Mouse (Mus musculus) lung, embryonic 15.5 days (tissue): ENCODE measurements around the gene Rimbp2. TPM values are rescaled to one million over a fixed set of nuclear protein-coding genes. Genes with fewer than 3 reads are reported as not detected.

Source experiments
- ATAC-seq: fragments of 200-750 bp; cut with Nextera tagmentation; 2 replicates; pipeline ENCODE4 v1.8.0; 2017; ENCODE audit warnings: moderate number of reproducible peaks, borderline replicate concordance; ENCODE audit not compliant: low FRiP score, low TSS enrichment; ENCODE audit errors: extremely low read depth
- H3K27ac ChIP-seq: fragments of 300-500 bp; sonication (generic); 2 replicates; pipeline ENCODE4 v1.5.1; 2015; ENCODE audit warnings: moderate library complexity, mild to moderate bottlenecking, inconsistent platforms
- H3K27me3 ChIP-seq: fragments of 300-500 bp; sonication (generic); 2 replicates; pipeline ENCODE4 v1.6.1; 2015; ENCODE audit warnings: inconsistent platforms
- H3K36me3 ChIP-seq: fragments of 300-500 bp; sonication (generic); 2 replicates; pipeline ENCODE4 v1.6.1; 2015; ENCODE audit warnings: inconsistent platforms
- H3K4me1 ChIP-seq: fragments of 300-500 bp; sonication (generic); 2 replicates; pipeline ENCODE4 v1.6.1; 2015; ENCODE audit warnings: inconsistent platforms
- H3K4me2 ChIP-seq: fragments of 300-500 bp; sonication (generic); 2 replicates; pipeline ENCODE4 v1.6.1; 2015; ENCODE audit warnings: inconsistent platforms, mild to moderate bottlenecking, moderate library complexity
- H3K4me3 ChIP-seq: fragments of 300-500 bp; sonication (generic); 2 replicates; pipeline ENCODE4 v1.5.1; 2015; ENCODE audit warnings: mild to moderate bottlenecking, inconsistent platforms
- H3K9ac ChIP-seq: fragments of 300-500 bp; sonication (generic); 2 replicates; pipeline ENCODE4 v1.6.1; 2015; ENCODE audit warnings: inconsistent platforms
- H3K9me3 ChIP-seq: fragments of 300-500 bp; sonication (generic); 2 replicates; pipeline ENCODE4 v1.6.1; 2016; ENCODE audit warnings: inconsistent platforms
- WGBS: fragments of 180-500 bp; shearing (Covaris S2); methylation state at CpG from one replicate; pipeline ENCODE4 v1.1.7; 2015; 5-methylcytosine and 5-hydroxymethylcytosine counted together
- polyA plus RNA-seq: library from polyadenylated mRNA; unstranded; fragments of >200 nt; fragmentation: Nextera tagmentation; extraction: Ambion mirVana; gene quantifications from 2 replicates; pipeline ENCODE4 v1.2.1, GENCODE M21; 2015

Gene Rimbp2
- polyA plus RNA-seq, 1 experiment from 2014 or later, result 0.26 TPM

GRCm38 (mm10) chr5:128837045-128837444 is 116.2 kb downstream of the Rimbp2 start:
- 81% methylated on average over 7 of the region's 7 CpGs for WGBS
- Histone ChIP-seq H3K36me3 (no peaks in the 10 kb centered on the region), H3K9ac (no peak overlapping the region), H3K27ac (no peak overlapping the region), H3K27me3 (no peaks in the 10 kb centered on the region), H3K4me1 (no peaks in the 10 kb centered on the region), H3K4me2 (no peak overlapping the region), H3K9me3 (no peaks in the 10 kb centered on the region), H3K4me3 (no peak overlapping the region)
- no peak for ATAC-seq

DNA sequence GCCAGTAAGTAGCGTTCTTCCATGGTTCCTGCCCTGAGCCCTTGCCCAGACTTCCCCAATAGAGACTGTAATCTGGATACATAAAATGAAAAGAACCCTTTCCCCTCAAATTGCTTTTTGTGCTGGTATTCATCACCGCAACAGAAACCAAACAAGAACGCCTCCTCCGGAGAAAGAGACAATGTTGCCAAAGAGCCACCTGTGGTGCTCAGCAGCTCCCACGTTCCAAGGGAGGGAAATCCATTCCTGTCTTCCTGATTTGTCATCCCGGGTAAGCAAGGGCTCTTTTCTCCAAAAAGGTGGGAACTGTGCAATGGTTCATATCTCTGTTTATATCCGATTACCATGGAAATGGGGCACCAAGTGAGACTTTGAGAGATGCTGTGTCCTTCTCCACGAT is 119.2 kb downstream of the Rimbp2 start:
- no peaks in the 10 kb centered on the region for H3K27me3 ChIP-seq
- H3K36me3 ChIP-seq, result no peaks in the 10 kb centered on the region
- ATAC-seq, result no peak
- H3K27ac ChIP-seq, result no peak overlapping the region
- no peaks in the 10 kb centered on the region for H3K9me3 ChIP-seq
- no peak overlapping the region for H3K4me3 ChIP-seq
- 65% methylated on average over 8 of the region's 8 CpGs for WGBS
- H3K9ac ChIP-seq, result no peak overlapping the region
- H3K4me1 ChIP-seq, result no peaks in the 10 kb centered on the region
- H3K4me2 ChIP-seq, result no peak overlapping the region

DNA sequence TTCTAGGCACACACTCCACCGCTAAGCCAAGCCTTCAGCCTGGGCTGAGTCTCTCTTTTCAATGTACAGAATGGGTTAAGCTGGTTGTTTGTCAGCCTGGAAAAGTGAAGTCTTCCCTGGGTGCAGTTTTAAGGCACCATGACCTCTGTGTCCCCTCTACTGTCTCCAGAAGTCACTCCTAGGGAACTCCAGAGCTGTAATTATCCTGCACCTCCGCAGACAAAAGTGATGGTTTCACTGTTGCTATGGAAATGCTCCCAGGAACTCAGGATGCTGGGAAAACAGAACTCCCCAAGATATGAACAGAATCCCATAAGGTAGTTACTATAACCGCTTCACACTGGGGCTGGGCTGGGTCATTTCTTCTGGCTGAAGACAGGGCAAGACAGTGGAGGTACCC is 130.4 kb downstream of the Rimbp2 start:
- WGBS, result 77% methylated on average over 3 of the region's 3 CpGs
- Histone ChIP-seq H3K9me3 (no peaks in the 10 kb centered on the region), H3K27ac (no peak overlapping the region), H3K4me3 (no peak overlapping the region), H3K27me3 (no peaks in the 10 kb centered on the region), H3K4me1 (no peaks in the 10 kb centered on the region), H3K9ac (no peak overlapping the region), H3K4me2 (no peak overlapping the region), H3K36me3 (no peaks in the 10 kb centered on the region)
- no peak for ATAC-seq

GRCm38 (mm10) chr5:128819638-128820285 is 133.5 kb downstream of the Rimbp2 start:
- no peak overlapping the region for H3K9ac ChIP-seq
- no peak for ATAC-seq
- no peaks in the 10 kb centered on the region for H3K36me3 ChIP-seq
- H3K4me3 ChIP-seq, result no peak overlapping the region
- H3K4me2 ChIP-seq, result no peak overlapping the region
- WGBS, result 59% methylated on average over 12 of the region's 12 CpGs
- H3K27me3 ChIP-seq, result no peaks in the 10 kb centered on the region
- H3K27ac ChIP-seq, result no peak overlapping the region
- H3K9me3 ChIP-seq, result no peaks in the 10 kb centered on the region
- H3K4me1 ChIP-seq, result no peaks in the 10 kb centered on the region

- no peak for ATAC-seq
- Histone ChIP-seq H3K9ac (no peak overlapping the region), H3K9me3 (no peaks in the 10 kb centered on the region), H3K4me3 (no peak overlapping the region), H3K4me2 (no peak overlapping the region), H3K27me3 (no peaks in the 10 kb centered on the region), H3K27ac (no peak overlapping the region), H3K36me3 (no peaks in the 10 kb centered on the region), H3K4me1 (no peaks in the 10 kb centered on the region)
- 55% methylated on average over 8 of the region's 8 CpGs for WGBS
These were observed 137.7 kb downstream of the Rimbp2 start for GRCm38 (mm10) chr5:128815629-128816028.

DNA sequence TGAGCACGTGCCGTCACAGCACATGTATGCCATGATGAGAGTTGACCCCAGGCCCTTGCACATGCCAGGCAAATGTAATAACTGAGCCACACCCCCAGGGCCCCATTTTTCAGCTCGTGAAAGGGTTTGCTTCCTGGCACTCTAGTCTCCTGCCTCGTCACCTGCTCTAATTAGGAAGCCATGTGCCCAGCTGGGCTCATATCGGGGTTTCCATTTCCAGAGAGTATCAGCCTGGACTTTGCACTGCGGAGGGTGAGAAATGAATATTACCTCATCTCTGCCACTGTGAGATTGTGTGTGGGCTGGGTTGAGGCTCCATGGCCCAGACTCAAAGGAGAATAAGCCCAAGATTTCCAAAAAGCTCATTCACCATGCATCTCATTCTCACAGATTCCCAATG is 138.2 kb downstream of the Rimbp2 start:
- no peak for ATAC-seq
- Histone ChIP-seq H3K4me1 (no peaks in the 10 kb centered on the region), H3K9ac (no peak overlapping the region), H3K27ac (no peak overlapping the region), H3K4me3 (no peak overlapping the region), H3K27me3 (no peaks in the 10 kb centered on the region), H3K36me3 (no peaks in the 10 kb centered on the region), H3K9me3 (no peaks in the 10 kb centered on the region), H3K4me2 (no peak overlapping the region)
- WGBS, result 74% methylated on average over 6 of the region's 6 CpGs

DNA sequence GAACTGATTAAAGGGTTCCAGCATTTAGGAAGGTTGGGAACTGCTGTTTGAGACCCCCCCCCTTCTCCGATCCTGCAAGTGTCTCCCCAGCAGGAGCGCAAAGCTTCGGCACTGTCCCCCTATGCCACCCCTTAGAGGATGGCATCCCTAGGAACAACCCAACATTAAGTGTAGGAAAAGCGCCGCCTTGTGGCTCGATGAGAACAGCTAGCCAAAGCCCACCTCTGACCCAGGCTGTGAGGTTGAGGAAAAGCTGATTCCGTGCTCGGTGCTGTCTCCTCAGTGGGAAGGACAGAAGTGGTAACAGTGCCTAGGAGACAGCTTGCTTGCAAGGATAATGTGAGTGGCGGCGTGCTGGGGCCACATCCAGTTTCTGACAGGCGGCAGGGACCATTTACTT is 140.2 kb downstream of the Rimbp2 start:
- 31% methylated on average over 11 of the region's 11 CpGs for WGBS
- Histone ChIP-seq H3K27ac (no peak overlapping the region), H3K9me3 (no peaks in the 10 kb centered on the region), H3K27me3 (no peaks in the 10 kb centered on the region), H3K36me3 (no peaks in the 10 kb centered on the region), H3K4me2 (no peak overlapping the region), H3K4me1 (no peaks in the 10 kb centered on the region), H3K9ac (no peak overlapping the region), H3K4me3 (no peak overlapping the region)
- no peak for ATAC-seq

- no peak overlapping the region for H3K4me3 ChIP-seq
- H3K9me3 ChIP-seq, result no peaks in the 10 kb centered on the region
- H3K4me2 ChIP-seq, result no peak overlapping the region
- H3K27ac ChIP-seq, result no peak overlapping the region
- WGBS, result 69% methylated on average over 6 of the region's 6 CpGs
- ATAC-seq, result no peak
- H3K4me1 ChIP-seq, result no peaks in the 10 kb centered on the region
- no peaks in the 10 kb centered on the region for H3K27me3 ChIP-seq
- no peaks in the 10 kb centered on the region for H3K36me3 ChIP-seq
- H3K9ac ChIP-seq, result no peak overlapping the region
These were observed 141.9 kb downstream of the Rimbp2 start for GRCm38 (mm10) chr5:128811431-128811830.

GRCm38 (mm10) chr5:128810006-128810405 is 143.3 kb downstream of the Rimbp2 start:
- Histone ChIP-seq H3K36me3 (no peaks in the 10 kb centered on the region), H3K9ac (no peak overlapping the region), H3K27ac (no peak overlapping the region), H3K9me3 (no peaks in the 10 kb centered on the region), H3K4me2 (no peak overlapping the region), H3K27me3 (no peaks in the 10 kb centered on the region), H3K4me1 (no peaks in the 10 kb centered on the region), H3K4me3 (no peak overlapping the region)
- whole genome bisulfite sequencing, result 57% methylated on average over 12 of the region's 12 CpGs
- ATAC-seq, result no peak

DNA sequence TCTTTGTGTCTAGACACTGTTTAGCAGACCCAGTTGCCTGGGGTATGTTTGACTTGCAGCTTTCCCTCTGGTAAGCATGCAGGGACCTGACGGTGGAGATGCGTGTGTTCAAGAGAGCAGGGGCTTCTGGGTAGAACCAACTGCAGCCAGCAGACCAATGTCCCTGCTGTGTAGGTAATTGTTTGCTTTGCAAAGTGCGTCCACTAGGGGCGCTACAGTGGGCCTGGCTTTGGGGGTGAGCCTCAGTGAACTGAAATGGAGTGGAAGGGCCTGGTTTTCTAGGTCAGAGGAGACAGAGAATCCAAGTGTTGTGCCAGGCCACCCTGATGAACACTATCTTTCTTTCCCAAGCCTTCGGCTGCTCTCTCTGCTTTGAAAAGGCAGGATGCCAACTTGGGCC is 143.9 kb downstream of the Rimbp2 start:
- 42% methylated on average over 5 of the region's 5 CpGs for WGBS
- Histone ChIP-seq H3K4me3 (no peak overlapping the region), H3K36me3 (no peaks in the 10 kb centered on the region), H3K27me3 (no peaks in the 10 kb centered on the region), H3K27ac (no peak overlapping the region), H3K4me2 (no peak overlapping the region), H3K4me1 (no peaks in the 10 kb centered on the region), H3K9ac (no peak overlapping the region), H3K9me3 (no peaks in the 10 kb centered on the region)
- no peak for ATAC-seq

GRCm38 (mm10) chr5:128808547-128809182 is 144.6 kb downstream of the Rimbp2 start:
- Histone ChIP-seq H3K4me2 (no peak overlapping the region), H3K4me3 (no peak overlapping the region), H3K9ac (no peak overlapping the region), H3K36me3 (no peaks in the 10 kb centered on the region), H3K9me3 (no peaks in the 10 kb centered on the region), H3K4me1 (no peaks in the 10 kb centered on the region), H3K27ac (no peak overlapping the region), H3K27me3 (no peaks in the 10 kb centered on the region)
- ATAC-seq, result no peak
- 55% methylated on average over 9 of the region's 9 CpGs for WGBS

- no peaks in the 10 kb centered on the region for H3K36me3 ChIP-seq
- no peaks in the 10 kb centered on the region for H3K27me3 ChIP-seq
- no peak overlapping the region for H3K9ac ChIP-seq
- H3K4me1 ChIP-seq, result no peaks in the 10 kb centered on the region
- no peak overlapping the region for H3K4me3 ChIP-seq
- H3K4me2 ChIP-seq, result no peak overlapping the region
- H3K9me3 ChIP-seq, result no peaks in the 10 kb centered on the region
- no peak for ATAC-seq
- H3K27ac ChIP-seq, result no peak overlapping the region
- WGBS, result 75% methylated on average over 9 of the region's 9 CpGs
These were observed 145.9 kb downstream of the Rimbp2 start for GRCm38 (mm10) chr5:128807408-128807807.
